Mouse (Mus musculus): ENCODE results near the gene Nop2. TPM values are rescaled to one million over a fixed set of nuclear protein-coding genes. Genes with fewer than 3 reads are reported as not detected.
A peak's percentile ranks its signal among the peaks of the same experiment; 100 is the strongest.

The Nop2 gene
- total RNA-seq (2021) = 10 to 100 TPM; 16.0 to 20.4 TPM
- long read RNA-seq, experiment 1, transcript Nop2-201 (16 exons, 2,597 nt) = major isoform, 29 of 36 reads
- long read RNA-seq, experiment 1, partial matches to known transcripts = 4 of 36 reads
- long read RNA-seq, experiment 1, other reads (novel, unspliced or antisense) = 3 of 36 reads
- long read RNA-seq, experiment 2, transcript Nop2-201 (16 exons, 2,597 nt) = major isoform, 17 of 25 reads
- long read RNA-seq, experiment 2, partial matches to known transcripts = 6 of 25 reads
- long read RNA-seq, experiment 2, other reads (novel, unspliced or antisense) = 2 of 25 reads

DNA sequence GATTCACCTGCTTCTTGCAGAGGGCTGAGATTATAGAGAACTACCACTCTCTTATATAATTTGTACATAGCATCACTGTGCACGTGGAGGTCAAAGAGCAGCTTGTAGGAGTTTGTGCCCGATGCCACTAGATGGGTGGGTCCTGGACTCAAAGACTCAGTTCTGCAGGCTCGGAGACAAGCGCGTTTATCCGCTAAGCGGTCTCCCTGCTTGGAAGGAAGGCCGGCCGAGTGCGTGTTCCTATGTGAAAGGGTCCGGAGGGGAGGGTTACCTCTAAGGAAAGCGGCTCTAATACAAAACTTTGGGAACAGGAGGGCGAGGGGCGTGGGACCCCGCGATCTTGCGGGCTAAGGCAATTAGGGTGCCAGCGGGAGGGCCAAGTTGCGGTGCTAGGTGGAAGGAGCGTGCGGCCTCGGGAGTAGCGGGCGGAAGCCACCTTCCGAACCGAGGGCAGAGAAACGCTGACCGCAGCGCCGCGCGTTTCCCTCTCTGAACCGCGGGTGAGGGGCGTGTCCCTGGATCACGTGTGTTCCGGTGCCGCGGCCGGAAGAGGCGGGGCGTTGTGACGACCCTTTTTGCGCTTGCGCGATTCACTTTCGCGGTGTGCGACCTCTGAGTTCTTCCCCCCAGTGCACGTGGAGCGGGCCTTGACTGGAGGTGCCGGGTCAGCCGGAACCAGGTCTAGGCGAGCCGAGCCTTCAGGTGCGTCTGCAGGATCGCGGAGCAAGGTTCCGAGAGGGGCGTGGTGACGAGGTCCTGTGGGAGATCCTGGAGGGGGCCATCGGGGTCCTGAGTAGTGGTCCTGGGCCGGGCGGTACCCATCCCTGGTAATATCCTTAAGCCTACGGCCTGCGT is at the start of gene Nop2:
TSS of gene Nop2 (plus strand) at position 608 of the 855 bp plus-strand sequence.
- intact Hi-C loops (cut with DNase I; ENCODE audit: low total_unique reads) = no loop called here
- peak; percentile 89 for DNase-seq

DNA sequence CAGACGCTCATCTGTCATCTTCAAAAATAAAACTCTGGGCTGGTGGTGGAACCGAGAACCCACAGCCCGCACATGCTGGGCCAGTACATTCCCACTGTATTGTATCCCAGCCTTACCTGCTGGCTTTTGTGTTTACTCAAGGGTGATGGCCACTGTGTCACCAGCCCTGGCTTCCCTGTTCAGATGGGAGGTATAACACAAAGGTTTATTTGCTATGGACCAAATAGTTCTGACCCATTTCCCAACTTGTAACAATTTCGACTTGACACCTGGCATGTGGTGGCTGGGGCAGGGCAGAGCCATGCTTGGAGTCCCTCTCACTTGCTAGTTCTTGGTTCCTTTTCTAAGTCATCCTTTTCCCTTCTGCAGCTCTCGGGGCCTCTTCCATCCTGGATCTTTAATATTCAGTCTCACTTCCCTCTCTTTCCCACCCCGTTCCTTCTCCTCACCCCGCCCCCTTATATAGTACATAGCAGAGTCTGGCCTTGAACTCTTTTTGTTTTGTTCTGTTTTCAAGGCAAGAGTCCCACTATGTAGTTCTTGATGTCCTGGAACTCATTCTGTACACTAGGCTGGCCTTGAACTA is 48.8 kb upstream of the Nop2 start:
- intact Hi-C loops (cut with DNase I; ENCODE audit: low total_unique reads) = loop anchor here (5.0 kb wide), 1 partner anchor 181 kb away; no protein-coding TSS in a partner anchor

DNA sequence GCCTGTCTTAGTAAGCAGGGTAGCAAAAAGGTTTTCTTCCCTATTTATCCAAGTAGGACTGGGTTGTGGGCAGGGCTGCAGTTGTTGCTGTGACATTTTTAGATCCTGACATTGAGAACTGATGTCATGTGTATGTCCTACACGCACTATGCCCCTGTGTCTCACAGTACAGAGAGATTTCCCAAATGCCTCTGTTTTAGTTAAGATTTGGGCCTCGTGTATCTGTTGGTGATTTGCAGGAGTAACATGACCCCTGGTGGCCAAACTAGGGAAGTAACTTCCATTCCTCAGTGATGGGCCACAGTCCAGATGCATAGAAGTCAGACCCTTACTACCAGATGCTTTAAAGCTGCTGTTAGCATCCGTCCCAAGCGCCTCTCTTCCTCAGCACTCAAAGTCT is 47.3 kb upstream of the Nop2 start:
- peak; percentile 52 for DNase-seq
- intact Hi-C loops (cut with DNase I; ENCODE audit: low total_unique reads) = loop anchor here (2.0 to 5.0 kb wide), 2 partner anchors 38 to 182 kb away; no protein-coding TSS in a partner anchor

More for the DNA sequence above, 48.8 kb upstream of the Nop2 start:
- DNase-seq = no peak

- intact Hi-C loops (cut with DNase I; ENCODE audit: low total_unique reads) = no loop called here
- no peak for DNase-seq
These were observed 43.8 kb upstream of the Nop2 start for GRCm38 (mm10) chr6:125087937-125088336.

GRCm38 (mm10) chr6:125088561-125089321 is 43.0 kb upstream of the Nop2 start:
- intact Hi-C loops (cut with DNase I; ENCODE audit: low total_unique reads) = no loop called here

GRCm38 (mm10) chr6:125089521-125090321 is 42.0 kb upstream of the Nop2 start:
- intact Hi-C loops (cut with DNase I; ENCODE audit: low total_unique reads) = no loop called here
- peak; percentile 85 for DNase-seq

More at GRCm38 (mm10) chr6:125088561-125089321, 43.0 kb upstream of the Nop2 start:
- DNase-seq = peak; percentile 80

GRCm38 (mm10) chr6:125090341-125091085 is 41.2 kb upstream of the Nop2 start:
- intact Hi-C loops (cut with DNase I; ENCODE audit: low total_unique reads) = no loop called here
- no peak for DNase-seq

- no peak for DNase-seq
- intact Hi-C loops (cut with DNase I; ENCODE audit: low total_unique reads) = no loop called here
These were observed 39.3 kb upstream of the Nop2 start for GRCm38 (mm10) chr6:125092372-125092771.

DNA sequence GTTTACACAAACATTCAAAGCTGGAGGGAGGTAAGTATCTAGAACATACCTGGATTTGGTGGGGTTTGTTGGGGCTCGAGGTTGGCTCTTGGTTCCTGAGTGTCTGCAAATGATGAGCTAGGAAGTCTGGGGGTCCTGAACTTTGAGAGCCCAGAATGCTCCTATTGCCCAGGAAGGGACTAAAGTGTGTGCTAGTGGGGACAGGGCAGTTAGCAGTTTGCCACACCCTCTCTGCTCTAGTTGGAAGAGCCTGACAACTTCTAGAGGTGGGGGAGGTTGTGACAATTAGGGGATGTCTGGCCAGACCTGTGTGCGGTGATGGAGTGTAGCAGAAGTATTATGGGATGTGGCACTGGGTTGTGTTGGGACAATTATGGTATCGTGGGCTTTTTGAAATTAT is 36.9 kb upstream of the Nop2 start:
- no peak for DNase-seq
- intact Hi-C loops (cut with DNase I; ENCODE audit: low total_unique reads) = no loop called here

GRCm38 (mm10) chr6:125095391-125096278 is 36.1 kb upstream of the Nop2 start, which contains the start of gene Chd4:
Gene Chd4 (plus strand): TSS chr6:125095981.
- DNase-seq = peak; percentile 95
- intact Hi-C loops (cut with DNase I; ENCODE audit: low total_unique reads) = no loop called here

GRCm38 (mm10) chr6:125096279-125096596 is 35.5 kb upstream of the Nop2 start:
- intact Hi-C loops (cut with DNase I; ENCODE audit: low total_unique reads) = no loop called here
- DNase-seq = no peak

DNA sequence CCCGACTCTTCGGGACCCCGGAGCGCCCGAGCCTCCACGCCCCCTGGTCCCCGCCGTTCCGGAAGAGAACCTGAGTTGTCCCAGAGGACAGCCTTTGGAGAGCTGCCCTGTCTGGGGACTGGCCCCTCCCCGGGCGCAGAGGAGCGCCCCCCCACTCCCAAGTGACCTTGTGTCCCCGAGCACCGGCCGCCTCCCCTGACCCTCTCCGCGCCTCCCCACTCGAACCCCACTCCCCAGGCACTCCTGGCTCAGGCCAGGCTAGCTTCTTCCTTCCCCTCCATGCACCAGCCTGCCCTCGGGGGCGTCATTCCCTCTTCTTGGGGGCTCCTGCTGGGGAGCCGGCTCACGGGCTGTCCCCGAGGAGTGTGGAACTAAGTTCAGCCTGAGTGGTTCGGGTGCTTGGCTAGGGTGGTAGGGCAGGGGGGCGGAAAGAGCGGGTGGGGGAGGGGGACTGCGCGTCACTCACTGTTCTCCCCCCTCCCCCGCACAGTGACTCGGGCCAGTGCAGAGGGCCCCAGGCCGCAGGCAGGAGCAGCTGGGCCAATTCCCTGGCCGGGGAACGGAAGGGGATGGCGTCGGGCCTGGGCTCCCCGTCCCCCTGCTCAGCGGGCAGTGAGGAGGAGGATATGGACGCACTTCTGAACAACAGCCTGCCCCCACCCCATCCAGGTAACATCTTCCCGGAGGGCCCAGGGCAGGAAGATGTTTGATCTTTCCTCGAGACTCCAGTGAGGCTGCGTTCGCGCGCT is 34.9 kb upstream of the Nop2 start:
- peak; percentile 74 for DNase-seq
- intact Hi-C loops (cut with DNase I; ENCODE audit: low total_unique reads) = no loop called here

- no peak for DNase-seq
- intact Hi-C loops (cut with DNase I; ENCODE audit: low total_unique reads) = no loop called here
These were observed 34.4 kb upstream of the Nop2 start for GRCm38 (mm10) chr6:125097346-125097689.

DNA sequence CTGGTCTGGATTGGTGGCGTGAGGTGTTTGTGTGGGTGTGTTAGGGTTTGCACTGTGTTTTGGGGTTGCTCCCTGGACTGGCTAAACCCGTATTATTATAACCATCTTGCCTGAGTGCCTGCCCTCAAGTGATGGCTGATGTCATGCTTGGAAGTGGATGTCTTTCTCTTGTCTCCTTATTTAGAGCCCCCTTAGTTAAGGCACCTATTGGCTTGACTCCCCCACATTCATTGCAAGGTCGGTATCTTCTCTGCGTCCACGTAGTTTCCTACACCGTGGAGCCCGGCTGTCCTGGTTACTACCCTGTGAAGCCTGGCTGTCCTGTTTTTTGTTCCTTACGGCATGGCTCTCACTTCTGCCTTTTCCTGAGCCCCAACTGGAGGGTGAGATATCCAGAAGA is 33.8 kb upstream of the Nop2 start:
- intact Hi-C loops (cut with DNase I; ENCODE audit: low total_unique reads) = no loop called here
- DNase-seq = no peak

GRCm38 (mm10) chr6:125098513-125098912 is 33.2 kb upstream of the Nop2 start:
- intact Hi-C loops (cut with DNase I; ENCODE audit: low total_unique reads) = no loop called here
- no peak for DNase-seq

- intact Hi-C loops (cut with DNase I; ENCODE audit: low total_unique reads) = no loop called here
- peak; percentile 20 for DNase-seq
These were observed 32.2 kb upstream of the Nop2 start for GRCm38 (mm10) chr6:125099421-125099971.
